Mouse (Mus musculus) intestine, embryonic 16.5 days (tissue): ENCODE measurements around the gene Cerk. TPM values are rescaled to one million over a fixed set of nuclear protein-coding genes. Genes with fewer than 3 reads are reported as not detected.
"Not testable (repeated sequence)": the region's sequence is repeated elsewhere in the genome, so short reads cannot be mapped to it uniquely, and the experiment has no call there.

Experiments used
- ATAC-seq: fragments of 200-750 bp; cut with Nextera tagmentation; 2 replicates; pipeline ENCODE4 v1.8.0; 2017; ENCODE audit warnings: moderate TSS enrichment, moderate library complexity
- H3K27ac ChIP-seq: fragments of 300-500 bp; sonication (generic); 2 replicates; pipeline ENCODE4 v1.5.1; 2014; ENCODE audit warnings: mild to moderate bottlenecking, low read length
- H3K27me3 ChIP-seq: fragments of 300-500 bp; sonication (generic); replicated peaks from 2 replicates; pipeline ENCODE4 v1.6.1; 2014; ENCODE audit warnings: low read length, control low read depth, mixed read lengths; ENCODE audit not compliant: control insufficient read depth, insufficient read depth
- H3K36me3 ChIP-seq: fragments of 300-500 bp; sonication (generic); 2 replicates; pipeline ENCODE4 v1.6.1; 2014; ENCODE audit warnings: low read length, control low read depth; ENCODE audit not compliant: control insufficient read depth, insufficient read depth
- H3K4me1 ChIP-seq: fragments of 300-500 bp; sonication (generic); 2 replicates; pipeline ENCODE4 v1.6.1; 2014; ENCODE audit warnings: low read length, control low read depth, mixed read lengths; ENCODE audit not compliant: control insufficient read depth, insufficient read depth
- H3K4me2 ChIP-seq: fragments of 300-500 bp; sonication (generic); 2 replicates; pipeline ENCODE4 v1.6.1; 2014; ENCODE audit warnings: low read depth, low read length, control low read depth
- H3K4me3 ChIP-seq: fragments of 300-500 bp; sonication (generic); 2 replicates; pipeline ENCODE4 v1.5.1; 2014; ENCODE audit warnings: mild to moderate bottlenecking, low read length
- H3K9ac ChIP-seq: fragments of 300-500 bp; sonication (generic); 2 replicates; pipeline ENCODE4 v1.6.1; 2014; ENCODE audit warnings: low read depth, low read length
- H3K9me3 ChIP-seq: fragments of 300-500 bp; sonication (generic); 2 replicates; pipeline ENCODE4 v1.6.1; 2016; ENCODE audit warnings: low read length, control low read depth; ENCODE audit not compliant: control insufficient read depth
- WGBS: fragments of 180-500 bp; shearing (Covaris S2); extraction: QIAGEN DNeasy Blood & Tissue Kit; methylation state at CpG from one replicate; pipeline ENCODE4 v1.1.7; 2014; 5-methylcytosine and 5-hydroxymethylcytosine counted together
- polyA plus RNA-seq: library from polyadenylated mRNA; unstranded; fragments of >200 nt; fragmentation: Nextera tagmentation; extraction: Ambion mirVana; gene quantifications from 2 replicates; pipeline ENCODE4 v1.2.1, GENCODE M21; 2015

The Cerk gene
- polyA plus RNA-seq, 1 experiment from 2014 or later, result 7.9 TPM

- no peak overlapping the region for H3K4me2 ChIP-seq
- H3K4me3 ChIP-seq, result no peak overlapping the region
- H3K27me3 ChIP-seq, result no peaks in the 10 kb centered on the region
- H3K9ac ChIP-seq, result no peak overlapping the region
- 78% methylated on average over 5 of the region's 5 CpGs for WGBS
- no peaks in the 10 kb centered on the region for H3K4me1 ChIP-seq
- no peak overlapping the region for H3K27ac ChIP-seq
- ATAC-seq, result no peak
- H3K36me3 ChIP-seq, result no peaks in the 10 kb centered on the region
- no peaks in the 10 kb centered on the region for H3K9me3 ChIP-seq
Measured at GRCm38 (mm10) chr15:86226221-86226620, 40.3 kb upstream of the Cerk start.

- H3K36me3 ChIP-seq, result no peaks in the 10 kb centered on the region
- no peaks in the 10 kb centered on the region for H3K4me1 ChIP-seq
- 90% methylated on average over 7 of the region's 7 CpGs for WGBS
- H3K27me3 ChIP-seq, result no peaks in the 10 kb centered on the region
- no peaks in the 10 kb centered on the region for H3K9me3 ChIP-seq
- H3K4me2 ChIP-seq, result no peak overlapping the region
- ATAC-seq, result peak; percentile 23; the same call in 1 of the 2 replicates
- no peak overlapping the region for H3K9ac ChIP-seq
- no peak overlapping the region for H3K27ac ChIP-seq
- H3K4me3 ChIP-seq, result no peak overlapping the region
Measured at GRCm38 (mm10) chr15:86224972-86225551, 39.1 kb upstream of the Cerk start.

GRCm38 (mm10) chr15:86221901-86222300 lies 36.0 kb upstream of the Cerk start:
- not testable (repeated sequence) for H3K36me3 ChIP-seq, H3K4me1 ChIP-seq, ATAC-seq, H3K27me3 ChIP-seq, H3K9ac ChIP-seq, H3K9me3 ChIP-seq, H3K4me3 ChIP-seq, H3K27ac ChIP-seq, H3K4me2 ChIP-seq
- WGBS, result 82% methylated on average over 11 of the region's 11 CpGs

- WGBS, result 82% methylated on average over 4 of the region's 4 CpGs
- Histone ChIP-seq H3K36me3 (no peaks in the 10 kb centered on the region), H3K4me1 (no peaks in the 10 kb centered on the region), H3K9ac (no peak overlapping the region), H3K27ac (no peak overlapping the region), H3K4me2 (no peak overlapping the region), H3K4me3 (no peak overlapping the region), H3K27me3 (no peaks in the 10 kb centered on the region), H3K9me3 (no peaks in the 10 kb centered on the region)
- ATAC-seq, result no peak
Measured at GRCm38 (mm10) chr15:86221369-86221768, 35.4 kb upstream of the Cerk start.

- WGBS, result 74% methylated on average over 4 of the region's 4 CpGs
- H3K4me2 ChIP-seq, result no peak overlapping the region
- no peaks in the 10 kb centered on the region for H3K27me3 ChIP-seq
- no peaks in the 10 kb centered on the region for H3K9me3 ChIP-seq
- H3K9ac ChIP-seq, result no peak overlapping the region
- H3K36me3 ChIP-seq, result no peaks in the 10 kb centered on the region
- no peak for ATAC-seq
- no peaks in the 10 kb centered on the region for H3K4me1 ChIP-seq
- no peak overlapping the region for H3K27ac ChIP-seq
- no peak overlapping the region for H3K4me3 ChIP-seq
Measured at GRCm38 (mm10) chr15:86220715-86221114, 34.8 kb upstream of the Cerk start.

GRCm38 (mm10) chr15:86220229-86220630 lies 34.3 kb upstream of the Cerk start:
- Histone ChIP-seq H3K9me3 (no peaks in the 10 kb centered on the region), H3K4me2 (no peak overlapping the region), H3K9ac (no peak overlapping the region), H3K4me1 (peaks cover 2% of the 10 kb centered on the region; the same call in 1 of the 2 replicates), H3K4me3 (no peak overlapping the region), H3K36me3 (no peaks in the 10 kb centered on the region), H3K27me3 (no peaks in the 10 kb centered on the region), H3K27ac (no peak overlapping the region)
- ATAC-seq, result no peak
- WGBS, result 85% methylated on average over 5 of the region's 5 CpGs

GRCm38 (mm10) chr15:86219534-86220228 lies 33.7 kb upstream of the Cerk start:
- ATAC-seq, result no peak
- no peaks in the 10 kb centered on the region for H3K27me3 ChIP-seq
- no peak overlapping the region for H3K27ac ChIP-seq
- no peaks in the 10 kb centered on the region for H3K36me3 ChIP-seq
- no peak overlapping the region for H3K9ac ChIP-seq
- H3K4me2 ChIP-seq, result no peak overlapping the region
- WGBS, result 84% methylated on average over 7 of the region's 7 CpGs
- no peaks in the 10 kb centered on the region for H3K9me3 ChIP-seq
- no peak overlapping the region for H3K4me3 ChIP-seq
- H3K4me1 ChIP-seq, result peaks cover 8% of the 10 kb centered on the region

GRCm38 (mm10) chr15:86216641-86217040 lies 30.7 kb upstream of the Cerk start:
- H3K27ac ChIP-seq, H3K9ac ChIP-seq, H3K4me3 ChIP-seq, H3K4me2 ChIP-seq, ATAC-seq, H3K9me3 ChIP-seq, H3K27me3 ChIP-seq, H3K36me3 ChIP-seq: not testable (repeated sequence)
- peaks cover 15% of the 10 kb centered on the region for H3K4me1 ChIP-seq
- 86% methylated on average over 9 of the region's 9 CpGs for WGBS

- Histone ChIP-seq H3K27me3 (no peaks in the 10 kb centered on the region), H3K36me3 (no peaks in the 10 kb centered on the region), H3K4me3 (peak overlapping the region; percentile 92), H3K9ac (peak overlapping the region; percentile 97), H3K4me1 (peaks cover 15% of the 10 kb centered on the region), H3K4me2 (peak overlapping the region; percentile 84), H3K9me3 (no peaks in the 10 kb centered on the region), H3K27ac (peak overlapping the region; percentile 92)
- WGBS, result 12% methylated on average over 25 of the region's 25 CpGs
- no peak; the same call in 1 of the 2 replicates for ATAC-seq
Measured at GRCm38 (mm10) chr15:86214549-86215201, 28.7 kb upstream of the Cerk start.
